Mouse (Mus musculus) induced T-regulatory cell, adult 2 months (primary cell): Measurements from ENCODE around the gene Hmgb3.
"Not testable (repeated sequence)": the region's sequence is repeated elsewhere in the genome, so short reads cannot be mapped to it uniquely, and the experiment has no call there.

ENCODE experiments used
- DNase-seq: peaks from one replicate; pipeline ENCODE4 v3.0.0-alpha.2; 2012; ENCODE audit warnings: low read depth

The Hmgb3 gene

GRCm38 (mm10) chrX:71555415-71556114 is at the start of gene Hmgb3:
Gene Hmgb3 (plus strand): TSS chrX:71555918.
- DNase-seq: peak; percentile 88

GRCm38 (mm10) chrX:71506591-71506990 is 49.1 kb upstream of the Hmgb3 start:
- not testable (repeated sequence) for DNase-seq

GRCm38 (mm10) chrX:71519252-71519651 is 36.5 kb upstream of the Hmgb3 start:
- DNase-seq: no peak

- DNase-seq: no peak
Measured at GRCm38 (mm10) chrX:71522889-71523288, 32.8 kb upstream of the Hmgb3 start.

- DNase-seq: no peak
Measured at GRCm38 (mm10) chrX:71524310-71524709, 31.4 kb upstream of the Hmgb3 start.

- no peak for DNase-seq
Measured at GRCm38 (mm10) chrX:71525593-71526299, 30.0 kb upstream of the Hmgb3 start.

- DNase-seq: no peak
Measured at GRCm38 (mm10) chrX:71527461-71527860, 28.3 kb upstream of the Hmgb3 start.

- DNase-seq: no peak
Measured at GRCm38 (mm10) chrX:71528150-71528549, 27.6 kb upstream of the Hmgb3 start.

GRCm38 (mm10) chrX:71528646-71529045 is 27.1 kb upstream of the Hmgb3 start:
- no peak for DNase-seq

- no peak for DNase-seq
Measured at GRCm38 (mm10) chrX:71532635-71533034, 23.1 kb upstream of the Hmgb3 start.

GRCm38 (mm10) chrX:71534102-71534501 is 21.6 kb upstream of the Hmgb3 start:
- no peak for DNase-seq

GRCm38 (mm10) chrX:71537791-71538190 is 17.9 kb upstream of the Hmgb3 start:
- DNase-seq: no peak

GRCm38 (mm10) chrX:71540821-71541510 is 14.8 kb upstream of the Hmgb3 start:
- DNase-seq: no peak

GRCm38 (mm10) chrX:71544731-71545130 is 11.0 kb upstream of the Hmgb3 start:
- DNase-seq: peak; percentile 21

- DNase-seq: no peak
Measured at GRCm38 (mm10) chrX:71545163-71545562, 10.6 kb upstream of the Hmgb3 start.

- DNase-seq: peak; percentile 49
Measured at GRCm38 (mm10) chrX:71556115-71556941, 610 bp downstream of the Hmgb3 start.

- peak; percentile 15 for DNase-seq
Measured at GRCm38 (mm10) chrX:71556965-71557491, 1.3 kb downstream of the Hmgb3 start.

- DNase-seq: no peak
Measured at GRCm38 (mm10) chrX:71559336-71559735, 3.6 kb downstream of the Hmgb3 start.

GRCm38 (mm10) chrX:71560796-71561195 is 5.1 kb downstream of the Hmgb3 start:
- no peak for DNase-seq

GRCm38 (mm10) chrX:71573132-71573900 is 17.6 kb downstream of the Hmgb3 start:
- no peak for DNase-seq

- DNase-seq: no peak
Measured at GRCm38 (mm10) chrX:71575550-71575949, 19.8 kb downstream of the Hmgb3 start.
